Mouse (Mus musculus) stomach, postnatal 0 days (tissue): ENCODE measurements around the gene Zfp462.

Source experiments
- CTCF ChIP-seq: IDR thresholded peaks from 2 replicates; pipeline ENCODE4 v1.5.1; 2016; ENCODE audit warnings: antibody characterized with exemption, low read depth, mild to moderate bottlenecking, moderate library complexity
- EP300 ChIP-seq: optimal IDR thresholded peaks from 2 replicates; pipeline ENCODE3; 2016; ENCODE audit warnings: antibody characterized with exemption

GRCm38 (mm10) chr4:54954455-54954854 lies 9.6 kb downstream of the Zfp462 start:
- TF ChIP-seq EP300: no peak
- TF ChIP-seq CTCF: 0 out of 2 replicates have a peak, but pooled peaks have one; percentile 9
